In genomic region chrX:38958571-38958970, GRCm38 (mm10) we compare ENCODE assay signal across 30 mouse cellular contexts.
DNase-seq lines count a peak whose midpoint lies in the region; ATAC-seq lines count a peak whose summit lies in the region.
"Had no signal": no experiment of that assay in that cellular context is flagged by ENCODE, and none has a peak within 500 bp of the region (broad histone marks: within the 10 kb centered on the region; RNA-seq: fewer than 3 reads in every experiment).

No protein-coding gene starts in this region.

- H3K27me3 ChIP-seq in liver, embryonic 11.5 days (replicated peaks; ENCODE audit: control insufficient read depth, insufficient read depth, low read length) = no peaks in the 10 kb centered on the region
- H3K27me3 ChIP-seq: CH12.LX; embryonic facial prominence, embryonic 13.5 days; embryonic facial prominence, embryonic 15.5 days; forebrain, embryonic 12.5 days had no signal

- H3K4me1 ChIP-seq in liver, embryonic 11.5 days (replicated peaks; ENCODE audit: control insufficient read depth, insufficient read depth, low read length) = no peaks in the 10 kb centered on the region
- H3K4me1 ChIP-seq: embryonic facial prominence, embryonic 13.5 days; embryonic facial prominence, embryonic 15.5 days; forebrain, embryonic 10.5 days; forebrain, embryonic 12.5 days had no signal

- no peak overlapping the region for H3K9ac ChIP-seq in liver, embryonic 11.5 days (ENCODE audit: low read depth, low read length)
- H3K9ac ChIP-seq: embryonic facial prominence, embryonic 13.5 days; embryonic facial prominence, embryonic 15.5 days; forebrain, embryonic 12.5 days had no signal

- H3K9me3 ChIP-seq in liver, embryonic 11.5 days (ENCODE audit: control insufficient read depth, low read length) = no peaks in the 10 kb centered on the region
- H3K9me3 ChIP-seq: embryonic facial prominence, embryonic 13.5 days; embryonic facial prominence, embryonic 15.5 days; forebrain, embryonic 10.5 days; forebrain, embryonic 12.5 days; G1E had no signal

- no peak overlapping the region for H3K27ac ChIP-seq in liver, embryonic 11.5 days (ENCODE audit: low read depth, low read length)
- H3K27ac ChIP-seq: embryonic facial prominence, embryonic 13.5 days; embryonic facial prominence, embryonic 15.5 days; forebrain, embryonic 10.5 days; forebrain, embryonic 12.5 days had no signal

- DNase-seq in frontal cortex, postnatal 10 days (ENCODE audit: low spot score in 2 of 2) = no peak
- DNase-seq in frontal cortex, postnatal 36 days (ENCODE audit: low spot score in 2 of 2) = peak; percentile 1 to 11
- DNase-seq in frontal cortex, postnatal 14 days (ENCODE audit: low spot score in 2 of 2) = no peak
- DNase-seq in right cerebral cortex, adult 18-20 months = peak; percentile 4
- no peak for DNase-seq in right cerebral cortex, postnatal 10 days (ENCODE audit: low spot score in 2 of 2)
- peak; percentile 57 for DNase-seq in brain, adult 2 months (ENCODE audit: low read depth, low spot score)
- no peak for DNase-seq in liver, embryonic 11.5 days (ENCODE audit: low spot score)
- DNase-seq: adrenal gland, adult 8-10 months; adrenal gland, postnatal 14 days; adrenal gland, postnatal 36 days; B cell, adult 2 months; cerebellum, adult 11 months; cerebellum, adult 18-20 months; cerebellum, adult 8-10 months; cerebellum, adult 9-11 months; cerebellum, postnatal 14 days; cerebellum, postnatal 36 days; embryo, embryonic 11 days had no signal

- WGBS in liver, embryonic 11.5 days = 67% methylated on average over 1 of the region's 1 CpGs

- no peak overlapping the region for H3K4me3 ChIP-seq in liver, embryonic 11.5 days (ENCODE audit: low read depth, low read length)
- H3K4me3 ChIP-seq: embryonic facial prominence, embryonic 13.5 days; embryonic facial prominence, embryonic 15.5 days; erythroblast, embryonic 14.5 days; forebrain, embryonic 10.5 days; forebrain, embryonic 12.5 days had no signal

- peak; percentile 76 for ATAC-seq in frontal cortex, adult (ENCODE audit: low TSS enrichment)
- ATAC-seq in liver, embryonic 11.5 days (replicated peaks; ENCODE audit: low FRiP score) = no peak
- ATAC-seq: activated CD4-positive, CD25-positive, alpha-beta regulatory T cell, adult 4 months; CD4-positive, CD25-positive, alpha-beta regulatory T cell, adult 4 months; forebrain, embryonic 14.5 days; Patski had no signal

- no peaks in the 10 kb centered on the region for H3K36me3 ChIP-seq in liver, embryonic 11.5 days (ENCODE audit: control insufficient read depth, insufficient read depth, low read length)
- H3K36me3 ChIP-seq: embryonic facial prominence, embryonic 13.5 days; embryonic facial prominence, embryonic 15.5 days; forebrain, embryonic 10.5 days; forebrain, embryonic 12.5 days; G1E had no signal

- H3K4me2 ChIP-seq in liver, embryonic 11.5 days = no peak overlapping the region
- H3K4me2 ChIP-seq: embryonic facial prominence, embryonic 13.5 days; embryonic facial prominence, embryonic 15.5 days; forebrain, embryonic 12.5 days had no signal

Comparison
In these comparisons a context has a peak if more than half of its experiments do, and no peak if none do; other contexts are left out.
1. DNase-seq: peak in frontal cortex, postnatal 36 days (2 of 2), right cerebral cortex, adult 18-20 months (single experiment) and brain, adult 2 months (single experiment); none in frontal cortex, postnatal 10 days (0 of 2), frontal cortex, postnatal 14 days (0 of 2), right cerebral cortex, postnatal 10 days (0 of 2) and liver, embryonic 11.5 days (single experiment).